Mouse (Mus musculus): ENCODE data around the gene Myo1e.

- no peak for TF ChIP-seq ZC3H11A (IDR thresholded peaks at IDR 0.05; ENCODE audit: low read depth, low read length)
- TF ChIP-seq UBTF (IDR thresholded peaks at IDR 0.05; ENCODE audit: low read depth, low read length): no peak
- TF ChIP-seq BHLHE40 (IDR thresholded peaks at IDR 0.05; ENCODE audit: low read depth, low read length): no peak
- peak in 1 of 2 experiments; percentile 44; a peak in 2 of 4 replicates for TF ChIP-seq CTCF (conservative IDR thresholded peaks at IDR 0.05 in 1 of 2, IDR thresholded peaks at IDR 0.05 in 1 of 2; ENCODE audit: low read depth in 2 of 2, low read length in 2 of 2)
- TF ChIP-seq MXI1 (IDR thresholded peaks at IDR 0.05; ENCODE audit: low read depth, low read length): no peak
Measured at GRCm38 (mm10) chr9:70194622-70195021, 12.5 kb upstream of the Myo1e start.
